Mouse (Mus musculus) spleen, adult 12 weeks (tissue): ENCODE data around the gene Sh3gl3.

Experiments
- DNase-seq: peaks from one replicate; pipeline ENCODE4 v3.0.0; 2022; ENCODE audit warnings: low spot score

The Sh3gl3 gene

DNA sequence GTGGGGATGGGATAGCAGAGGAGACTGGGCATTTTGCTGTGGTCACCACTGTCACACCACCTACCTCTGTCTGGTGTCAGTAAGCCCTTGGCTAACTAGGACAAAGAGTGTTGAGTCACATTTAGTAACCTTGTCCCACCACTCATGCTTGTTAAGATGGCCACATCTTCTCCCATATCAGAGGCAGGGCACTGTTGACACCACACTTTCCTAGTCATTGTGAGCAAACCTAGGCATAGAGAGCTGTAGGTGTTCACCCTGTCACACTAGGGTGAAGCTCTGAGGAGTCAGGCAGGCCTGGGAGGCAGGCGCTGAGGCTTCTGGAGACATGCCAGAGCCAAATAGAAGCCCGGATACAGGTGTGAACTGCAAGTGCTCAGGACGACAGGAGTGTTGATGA is at the start of gene Sh3gl3:
Gene Sh3gl3, plus strand, starts transcription at position 301 of the 400 bp plus-strand sequence.
- no peak for DNase-seq

DNA sequence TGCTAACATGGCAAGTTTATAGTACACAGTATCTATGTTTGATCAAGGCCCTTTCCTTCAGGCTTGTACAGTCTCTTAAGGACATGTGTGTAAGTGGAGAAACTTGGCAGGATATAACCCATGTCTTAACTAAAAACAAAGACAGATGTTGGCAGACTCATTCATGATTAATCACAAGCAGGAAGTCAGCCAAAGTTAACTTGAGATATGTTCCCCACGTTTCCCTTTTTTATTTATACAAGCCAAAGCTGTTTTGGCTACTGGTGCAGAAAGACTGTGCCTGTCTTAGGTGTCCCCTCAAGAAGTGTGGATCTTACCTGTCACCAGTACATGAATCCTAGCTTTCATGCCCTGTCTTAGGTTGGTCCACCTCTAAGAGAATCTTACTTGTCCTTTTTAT is 35.4 kb upstream of the Sh3gl3 start:
- DNase-seq, result no peak

DNA sequence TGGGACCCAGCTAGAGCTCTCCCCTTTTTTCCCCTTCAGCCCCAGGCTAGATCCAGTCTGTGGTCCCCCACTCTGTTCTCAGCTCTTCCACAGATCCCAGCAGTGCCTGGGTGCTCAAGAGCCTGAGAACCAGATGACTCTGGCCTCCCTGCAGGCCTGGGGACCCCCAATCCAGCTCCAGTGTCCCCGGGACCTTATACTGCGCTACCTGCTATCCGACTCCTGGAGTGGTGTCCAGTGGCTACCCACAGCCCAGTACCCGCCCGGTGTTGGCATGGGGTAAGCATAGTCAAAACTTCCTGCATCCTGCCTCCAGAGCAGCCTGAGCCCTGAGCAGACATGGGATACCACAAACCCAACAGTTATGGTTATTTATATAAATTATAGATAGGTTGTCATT is 26.5 kb upstream of the Sh3gl3 start:
- DNase-seq, result no peak

DNA sequence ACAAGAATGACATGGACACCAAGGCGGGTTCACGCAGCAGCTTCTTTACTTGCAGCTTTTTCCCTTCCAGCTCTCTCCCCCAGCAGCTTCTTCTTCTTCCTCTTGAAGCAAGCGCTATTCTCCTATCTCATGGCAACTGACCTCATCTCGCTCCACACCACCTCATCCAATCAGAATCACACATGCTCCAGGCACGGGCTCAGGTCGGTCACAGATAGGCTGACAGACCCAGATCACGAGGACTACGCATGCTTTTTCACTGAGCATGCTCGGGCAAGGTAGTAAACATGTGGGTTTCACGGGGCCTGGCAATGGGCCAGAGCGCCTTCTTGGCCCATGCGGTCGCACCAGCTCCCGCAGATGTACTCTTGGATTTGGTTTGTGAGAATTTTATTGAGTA is 9.0 kb upstream of the Sh3gl3 start:
- DNase-seq, result no peak

DNA sequence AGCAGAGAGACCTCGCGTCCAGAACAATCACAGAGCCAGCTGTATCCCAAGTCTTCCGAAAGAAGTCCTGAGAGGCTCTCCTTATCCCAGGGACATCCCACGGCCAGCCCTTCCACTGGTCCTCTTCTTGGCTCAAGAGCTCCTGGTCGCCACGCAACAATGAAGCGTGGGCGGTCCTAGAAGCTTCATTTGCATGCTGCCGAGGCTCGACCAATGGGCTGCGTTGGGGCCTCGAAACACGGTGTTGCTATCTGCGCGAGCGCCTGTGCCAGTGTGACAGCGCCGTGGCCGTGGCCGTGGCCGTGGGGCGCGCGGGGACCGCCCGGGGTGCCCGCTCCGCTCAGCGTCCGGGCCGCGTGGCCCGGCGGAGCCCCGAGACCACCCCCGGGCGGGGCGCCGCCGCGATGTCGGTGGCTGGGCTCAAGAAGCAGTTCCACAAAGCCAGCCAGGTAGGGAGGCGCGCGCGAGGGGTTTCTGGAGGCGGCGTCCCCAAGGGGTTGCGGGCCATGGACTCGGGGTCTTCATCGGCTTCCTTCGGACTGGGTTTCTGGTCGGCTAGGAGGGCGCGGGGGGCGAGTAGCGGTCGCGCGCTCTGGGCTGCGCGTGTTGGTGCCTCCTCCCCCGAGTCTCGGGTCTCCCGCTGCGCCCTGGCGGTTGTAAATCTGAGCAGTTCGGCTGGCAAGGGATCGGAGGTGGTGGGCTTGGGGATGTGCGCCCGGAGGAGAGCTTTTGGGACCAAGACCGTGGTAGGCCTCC is 1.1 kb downstream of the Sh3gl3 start:
- no peak for DNase-seq

DNA sequence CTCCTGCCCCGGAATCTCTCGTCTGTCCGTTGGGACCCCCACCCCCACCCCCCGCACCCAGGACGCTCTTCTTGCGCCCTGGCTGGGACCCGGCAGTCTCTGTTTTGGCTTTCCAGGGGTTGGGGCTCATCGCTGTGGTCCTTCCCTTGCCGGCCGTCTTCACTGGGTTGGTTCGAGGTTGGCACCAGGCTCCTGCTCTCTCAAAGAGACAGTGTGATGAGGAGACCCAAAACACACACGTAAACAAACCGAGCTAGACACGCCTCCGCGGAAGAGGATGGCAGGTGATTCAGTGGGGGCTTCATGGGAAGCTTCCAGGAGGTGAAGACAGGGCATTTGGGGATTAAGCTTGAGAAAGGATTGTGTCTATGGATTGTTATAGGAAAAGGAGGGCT is 1.7 kb downstream of the Sh3gl3 start:
- DNase-seq, result no peak

DNA sequence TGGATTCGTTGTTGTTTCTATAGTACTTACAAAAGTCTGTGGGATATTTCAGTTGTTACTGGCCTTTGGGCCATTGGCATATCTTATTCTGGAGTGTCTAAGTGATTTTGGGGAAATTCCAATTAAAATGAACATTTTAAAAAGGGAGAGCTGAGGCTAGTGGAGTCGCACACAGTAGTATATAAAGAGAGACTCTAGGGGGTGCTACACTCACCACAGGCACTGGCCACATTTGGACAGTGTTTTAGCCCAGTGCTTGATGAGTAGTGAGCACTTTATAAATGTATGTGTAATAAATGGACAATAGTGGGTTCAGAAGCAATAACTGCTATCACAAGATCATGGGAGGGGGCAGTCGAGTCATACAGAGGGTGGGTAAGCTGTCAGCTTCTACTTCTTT is 2.6 kb downstream of the Sh3gl3 start:
- no peak for DNase-seq

DNA sequence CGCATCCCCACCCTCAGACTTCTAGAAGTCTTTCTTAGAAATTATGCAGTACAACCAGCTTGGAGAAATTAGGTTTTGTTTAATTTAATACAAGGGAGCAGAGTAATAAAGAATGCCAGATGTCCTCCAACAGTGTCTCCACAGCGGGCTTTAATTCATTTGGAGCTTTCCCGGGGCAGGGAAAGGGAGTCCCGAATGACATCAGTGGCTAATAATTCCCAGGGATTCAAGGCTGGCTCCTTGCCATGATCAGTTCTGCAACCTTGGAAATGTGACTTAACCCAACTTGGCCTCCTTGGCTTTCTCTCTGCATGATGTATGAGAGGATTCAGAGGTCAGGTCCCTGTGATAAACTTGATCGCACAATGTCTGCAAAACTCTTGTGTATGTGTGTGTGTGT is 3.7 kb downstream of the Sh3gl3 start:
- no peak for DNase-seq

DNA sequence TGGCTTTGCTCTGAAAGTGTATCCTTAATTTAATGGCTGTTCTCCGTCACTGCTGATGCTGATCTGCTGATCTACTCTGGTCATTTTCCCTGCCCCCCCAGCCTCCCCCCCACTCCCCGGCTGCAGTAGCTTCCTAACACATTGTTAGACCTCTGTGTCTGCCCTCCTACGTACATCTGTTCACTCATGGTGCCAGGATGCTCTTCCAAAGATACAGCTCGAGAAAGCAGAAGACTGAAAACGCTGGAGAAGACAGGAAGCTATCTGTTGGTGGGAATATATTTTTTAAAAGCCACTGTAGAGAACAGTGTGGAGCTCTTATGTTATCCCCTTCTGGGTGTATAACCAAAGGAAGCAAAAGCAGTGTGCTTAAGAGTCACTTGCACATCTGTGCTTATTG is 7.3 kb downstream of the Sh3gl3 start:
- DNase-seq, result no peak

DNA sequence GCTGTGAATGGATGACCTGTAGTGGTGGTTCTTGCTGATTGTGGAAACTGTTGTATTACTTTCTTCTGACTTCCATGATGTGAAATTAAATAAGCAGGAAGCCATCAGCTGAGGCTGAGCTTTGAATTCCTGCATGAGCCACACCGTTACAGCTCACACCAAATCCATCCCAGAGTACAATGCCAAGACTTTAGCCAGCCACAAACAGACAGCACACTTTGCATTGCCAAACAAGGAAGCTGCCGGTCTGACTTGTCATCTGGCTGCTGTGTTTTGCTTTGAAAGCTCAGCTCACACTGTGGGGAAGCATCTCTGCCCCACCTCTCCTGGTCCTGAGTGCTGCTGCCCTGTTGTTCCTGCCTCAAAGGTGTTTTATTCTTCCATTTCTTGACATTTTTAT is 9.1 kb downstream of the Sh3gl3 start:
- no peak for DNase-seq

DNA sequence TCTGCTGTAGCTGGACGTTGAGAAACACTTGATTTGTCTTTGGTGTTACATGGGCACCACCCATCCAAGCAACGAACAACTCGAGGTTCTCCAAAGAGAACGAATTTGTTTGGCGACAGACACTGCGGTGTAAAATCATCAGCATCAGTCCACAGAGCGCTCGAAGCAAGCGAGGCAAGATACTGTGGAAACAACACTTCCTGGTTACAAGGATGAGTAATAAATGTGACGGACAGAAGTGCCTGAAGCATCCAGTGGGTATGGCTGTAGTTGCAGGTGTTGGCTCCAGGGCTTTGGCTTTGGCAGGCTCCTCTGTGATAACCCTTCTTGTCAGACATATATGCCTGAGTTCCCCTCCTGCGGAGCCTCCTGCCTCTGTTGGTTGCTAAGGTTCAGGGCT is 18.0 kb downstream of the Sh3gl3 start:
- DNase-seq, result no peak

DNA sequence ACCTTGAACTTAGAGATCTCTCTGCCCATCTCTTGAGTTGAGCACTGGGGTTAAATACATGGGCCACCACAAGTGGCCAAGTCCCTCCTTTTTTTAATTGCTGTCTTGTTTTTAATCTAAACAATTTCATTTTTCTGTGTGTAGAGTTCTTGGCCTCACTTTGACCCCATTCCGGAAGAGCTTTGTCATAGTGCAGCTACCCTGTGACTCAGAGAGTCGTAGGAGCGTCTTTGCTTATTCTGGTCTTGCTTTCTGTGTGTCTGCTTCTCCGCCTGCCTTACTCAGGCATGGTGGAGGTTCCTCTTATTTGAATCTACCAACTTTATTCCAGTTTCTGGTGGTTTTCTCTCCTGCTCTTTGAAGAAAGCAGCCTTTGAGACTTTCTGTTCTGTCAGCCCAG is 18.9 kb downstream of the Sh3gl3 start:
- no peak for DNase-seq

DNA sequence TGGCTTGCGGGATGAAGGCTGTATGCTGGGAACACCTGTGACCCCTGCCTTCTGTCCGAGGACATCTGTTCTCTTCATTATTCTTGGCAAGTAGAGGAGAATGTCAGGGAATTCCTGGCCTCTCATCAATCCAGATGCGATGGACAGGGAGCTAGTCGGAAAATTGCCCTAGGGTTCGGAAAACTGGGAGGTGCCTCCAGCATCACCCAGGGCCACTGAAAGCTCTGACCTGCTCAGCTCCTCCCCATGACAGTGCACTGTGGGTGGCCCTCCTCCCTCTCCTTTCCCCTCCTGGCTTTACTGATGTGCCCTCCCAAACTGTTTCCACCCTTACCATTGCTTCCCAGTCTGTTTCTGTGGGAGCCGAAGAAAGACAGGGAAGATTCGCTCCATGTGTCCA is 29.5 kb downstream of the Sh3gl3 start:
- no peak for DNase-seq

DNA sequence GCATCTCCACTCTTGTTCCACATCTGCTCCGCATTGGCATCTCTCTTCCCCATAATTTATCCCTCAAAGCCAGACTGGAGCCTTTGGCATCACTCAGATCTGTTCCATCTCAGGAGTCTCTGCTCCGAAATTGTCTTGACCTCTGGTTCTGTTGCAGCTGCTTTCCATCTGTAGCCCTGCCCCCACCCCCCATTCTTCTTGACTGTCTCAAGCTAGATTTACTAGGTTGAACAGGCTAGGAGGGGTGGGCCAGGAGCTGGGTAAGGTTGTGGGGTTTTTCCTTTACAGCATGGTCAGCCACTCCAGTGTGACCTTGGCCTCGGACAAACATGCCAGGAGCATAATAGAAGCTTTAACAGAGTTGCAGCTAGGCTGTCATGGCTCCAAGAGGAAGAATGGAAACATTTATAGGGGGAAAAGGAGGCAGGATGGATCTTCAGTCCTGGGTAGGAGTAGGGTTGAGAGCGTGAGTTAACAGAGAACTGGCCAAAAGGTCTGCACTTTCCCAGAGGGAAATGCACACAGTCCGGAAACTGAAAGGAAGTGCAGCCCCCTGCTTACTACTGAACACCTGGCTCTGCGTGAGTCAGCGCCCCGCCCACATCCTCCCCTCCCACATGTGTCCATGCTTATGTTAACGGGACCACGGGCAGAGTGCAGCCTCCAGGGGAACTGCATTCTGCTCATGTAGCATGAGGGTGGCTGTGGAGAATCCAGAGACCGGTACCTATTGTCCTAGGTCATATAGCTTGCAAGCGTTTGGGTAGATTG is 30.6 kb downstream of the Sh3gl3 start:
- no peak for DNase-seq

DNA sequence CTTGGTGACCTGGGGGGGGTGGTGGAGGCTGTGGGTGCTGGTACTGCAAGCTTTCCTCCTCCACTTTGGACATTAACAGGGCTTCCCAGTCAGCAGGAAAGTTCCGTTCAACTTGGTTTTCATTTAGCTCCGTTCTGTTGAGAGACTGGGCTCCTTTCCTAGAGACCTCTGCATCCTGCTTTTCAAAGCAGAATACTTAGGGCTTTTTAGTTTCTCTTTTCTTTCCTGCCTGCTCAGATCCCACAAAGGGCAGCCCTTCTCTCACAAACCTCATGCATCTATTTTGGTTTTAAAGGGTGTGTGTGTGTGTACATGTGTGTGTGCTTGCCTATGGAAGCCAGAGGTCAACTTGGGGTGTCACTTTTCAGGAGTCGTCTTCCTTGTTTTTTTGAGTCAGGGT is 31.3 kb downstream of the Sh3gl3 start:
- no peak for DNase-seq

DNA sequence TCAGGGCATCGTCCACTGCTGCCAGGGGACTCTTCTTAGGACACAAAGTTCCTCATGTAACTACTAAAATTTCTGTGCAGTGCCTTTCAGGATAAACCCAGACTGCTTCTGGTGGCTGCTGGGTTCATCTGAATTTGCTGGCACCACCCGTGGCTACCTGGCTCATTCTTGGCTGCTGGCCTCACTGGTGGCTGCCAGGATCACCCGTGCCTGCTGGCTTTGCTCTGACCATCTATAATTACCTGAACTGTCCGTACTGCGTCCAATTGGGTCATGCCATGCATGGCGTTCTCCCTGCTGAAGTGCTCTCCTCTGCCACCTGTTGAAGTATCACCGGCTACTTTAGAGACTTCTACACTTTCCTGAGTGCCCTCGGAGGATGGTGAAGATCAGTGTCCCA is 33.1 kb downstream of the Sh3gl3 start:
- no peak for DNase-seq

DNA sequence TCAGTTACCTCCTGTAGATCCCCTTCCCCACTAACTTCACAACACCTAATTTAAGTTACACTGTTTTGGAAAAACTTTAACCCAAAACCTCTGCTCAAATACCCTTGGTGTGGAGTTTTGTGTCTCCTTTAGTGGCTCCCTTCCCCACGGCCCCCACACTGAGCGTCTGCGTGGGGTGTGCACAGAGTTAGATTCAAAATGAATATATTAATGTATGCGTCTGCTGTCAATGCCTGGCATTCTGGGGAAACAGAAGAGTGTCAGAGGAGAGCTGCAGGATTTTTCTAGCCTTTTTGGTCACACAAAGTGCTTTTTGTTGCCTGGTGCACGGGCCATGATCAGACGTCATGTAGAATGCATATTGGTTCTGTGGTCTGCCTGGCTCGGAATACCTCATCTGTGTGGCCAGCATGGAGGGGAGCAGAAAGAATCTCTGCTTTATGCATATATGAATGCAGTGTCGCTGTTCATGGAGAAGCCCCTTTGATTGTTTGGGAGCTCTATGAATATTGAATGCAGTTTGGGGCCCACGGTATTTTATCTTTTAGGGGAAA is 47.8 kb downstream of the Sh3gl3 start:
- no peak for DNase-seq

DNA sequence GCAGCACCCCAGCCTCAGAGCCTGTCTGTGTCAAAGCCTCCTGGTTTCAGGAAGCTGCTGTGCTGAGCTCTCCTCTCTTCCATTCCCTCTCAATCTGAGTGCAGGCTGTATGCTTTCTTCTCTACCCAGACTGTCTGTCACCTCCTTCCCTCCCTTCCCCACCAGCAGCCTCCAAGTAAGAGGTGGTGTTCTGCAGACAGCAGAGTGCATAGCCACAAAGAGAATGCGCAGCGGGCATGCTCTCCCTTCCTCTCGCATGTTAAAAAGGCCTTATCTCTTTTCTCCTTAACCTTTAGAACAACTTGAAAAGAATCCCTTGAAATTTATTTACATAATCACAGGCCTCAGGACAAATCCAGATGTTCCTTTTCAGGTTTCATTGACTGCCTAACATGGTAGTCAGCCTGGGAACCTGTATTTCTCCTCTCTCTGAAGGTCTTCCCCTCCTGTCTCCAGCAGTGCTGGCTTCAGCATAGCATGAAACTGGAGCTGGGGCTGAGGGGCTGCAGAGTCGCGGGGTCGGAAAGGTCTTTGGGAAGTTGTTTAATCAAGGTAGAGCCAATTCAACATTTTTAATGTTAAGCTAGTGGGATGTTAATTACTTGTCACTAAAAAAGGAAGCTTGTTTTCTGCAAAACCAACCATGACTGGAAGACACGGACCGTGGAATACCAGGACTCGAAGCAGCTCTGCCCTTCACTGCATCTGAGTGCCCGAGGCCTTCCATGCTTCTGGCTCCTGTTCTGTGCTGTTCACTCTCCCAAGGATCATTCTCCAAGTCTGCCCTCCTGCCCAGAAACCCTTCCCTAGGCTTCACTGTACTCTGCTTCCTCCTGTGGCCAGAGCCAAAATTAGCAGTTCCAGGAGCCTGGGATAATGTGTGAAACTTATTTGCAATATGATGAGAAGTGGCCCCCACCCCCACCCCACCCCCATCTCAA is 50.5 kb downstream of the Sh3gl3 start:
- no peak for DNase-seq

DNA sequence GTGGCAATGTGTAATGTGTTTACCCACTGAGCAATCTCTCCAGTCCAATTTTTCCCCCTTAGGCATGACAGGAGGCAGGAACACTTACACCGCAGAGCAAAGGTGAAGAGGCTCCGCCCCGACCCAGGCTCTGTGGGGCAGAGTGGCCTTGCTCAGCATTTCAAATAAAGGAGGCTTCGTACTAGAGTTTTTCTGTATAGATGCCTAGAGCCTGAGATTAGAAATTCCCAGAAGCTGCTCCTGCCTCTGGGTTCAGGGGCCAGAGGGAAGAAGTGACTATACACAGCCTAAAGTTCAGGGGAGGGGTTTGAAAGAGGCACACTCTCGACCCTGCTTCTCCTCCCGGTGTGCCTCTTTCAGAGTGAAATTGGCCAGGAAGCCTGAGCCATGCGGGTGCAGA is 59.6 kb downstream of the Sh3gl3 start:
- DNase-seq, result no peak

DNA sequence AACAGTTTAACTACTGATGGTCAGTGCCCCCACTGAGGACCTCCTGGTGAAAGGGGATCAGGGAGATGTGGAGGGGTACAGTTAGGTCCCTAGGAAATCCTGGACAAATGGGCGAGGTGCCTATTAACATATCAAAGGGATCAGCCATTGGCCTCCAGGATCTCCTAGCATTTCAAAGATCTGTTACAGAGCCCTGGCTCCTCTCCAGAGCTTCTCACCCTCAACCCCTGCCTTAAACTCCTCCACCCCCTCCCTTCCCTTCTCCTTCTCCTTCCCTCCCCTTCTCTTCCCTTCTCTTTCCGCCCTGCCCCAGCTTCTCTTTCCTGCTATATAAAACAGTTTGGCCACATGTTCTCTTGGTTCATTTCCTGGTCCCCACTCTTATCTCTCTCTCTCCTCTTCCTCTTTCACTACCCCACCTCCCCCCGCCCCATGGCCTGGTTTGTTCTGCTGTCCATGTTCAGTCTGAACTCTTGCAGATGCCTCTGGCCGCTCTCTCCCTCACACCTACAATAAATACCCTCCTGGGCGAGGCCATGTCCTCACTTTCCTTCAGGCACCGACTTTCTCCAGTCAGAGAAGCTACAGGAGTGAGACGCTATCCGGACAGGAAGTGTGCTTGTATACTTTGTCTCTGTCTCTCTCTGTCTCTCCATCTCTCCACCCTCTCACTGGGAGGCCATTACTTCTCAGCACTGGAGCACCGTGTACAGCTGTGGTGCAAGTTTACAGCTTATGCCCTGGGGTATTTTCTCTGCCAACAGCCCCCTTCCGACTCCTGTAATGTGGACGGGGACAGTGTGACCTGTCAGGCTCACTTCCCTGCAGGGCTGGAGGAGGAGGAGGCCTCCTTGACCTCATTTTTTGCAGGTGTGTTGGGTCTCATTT is 60.6 kb downstream of the Sh3gl3 start:
- DNase-seq, result no peak

DNA sequence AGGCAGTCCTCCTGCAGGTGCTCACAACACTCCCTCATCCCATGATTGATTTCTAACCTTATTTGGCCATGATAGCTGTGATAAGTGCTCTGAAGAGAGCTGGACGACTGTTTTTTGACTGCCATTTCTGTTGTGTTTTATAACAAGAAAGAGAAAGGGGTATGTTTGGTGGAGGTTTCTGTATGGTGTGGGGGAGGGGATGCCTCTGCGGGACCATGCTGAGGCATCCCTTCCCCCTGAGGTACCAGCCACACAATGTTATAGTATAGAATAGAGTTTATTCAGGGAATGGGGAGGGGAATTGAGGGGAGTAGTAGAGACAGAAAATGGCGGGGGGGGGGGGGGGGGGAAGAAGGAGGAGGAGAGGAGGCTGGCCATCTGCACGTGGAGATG is 61.3 kb downstream of the Sh3gl3 start:
- DNase-seq, result no peak
